Mouse (Mus musculus): ENCODE results near the gene Olfr1065.
"Not testable (repeated sequence)": the region's sequence is repeated elsewhere in the genome, so short reads cannot be mapped to it uniquely, and the experiment has no call there.

Gene Olfr1065

DNA sequence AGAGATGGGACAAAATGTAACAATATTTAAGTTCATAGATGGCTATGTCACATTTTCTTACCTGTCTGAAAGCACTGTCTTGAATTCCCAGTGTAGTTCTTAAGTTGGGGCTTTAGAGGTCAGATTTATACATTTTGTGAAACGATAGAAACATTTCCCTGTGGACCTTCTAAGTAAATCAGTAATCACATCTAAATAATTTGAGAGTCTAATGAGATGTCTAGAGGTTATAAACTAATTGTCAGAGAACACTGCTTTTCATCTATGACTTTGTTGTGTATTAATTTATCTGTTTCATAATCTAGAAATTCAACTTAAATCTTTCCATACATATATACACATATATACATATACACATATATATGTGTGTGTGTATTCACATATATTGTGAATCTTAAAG is at the start of gene Olfr1065:
Olfr1065 (minus strand) TSS at position 101 of the 400 bp plus-strand sequence.
- not testable (repeated sequence) for DNase-seq (ENCODE audit: low read depth, low spot score)

DNA sequence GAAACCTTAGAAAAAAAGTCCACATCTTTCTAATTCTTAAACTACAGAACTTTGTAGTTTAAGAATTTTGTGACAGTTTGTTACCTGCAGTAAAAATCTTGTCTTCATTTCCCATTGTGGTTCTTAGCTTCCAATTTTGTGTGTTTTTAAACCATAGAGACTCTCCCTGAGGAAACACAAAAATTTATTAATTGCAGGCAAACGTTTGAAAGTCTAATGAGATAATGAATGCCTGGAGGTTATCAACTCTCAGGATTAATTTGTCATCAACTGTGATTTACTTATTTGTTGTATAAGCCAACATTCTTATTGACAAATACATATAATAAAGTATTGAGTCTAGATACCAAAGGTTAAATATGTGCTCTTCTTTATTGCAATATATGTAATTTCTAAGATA is 36.9 kb upstream of the Olfr1065 start, which contains the start of gene Olfr228:
Olfr228 (minus strand) TSS at position 101 of the 400 bp plus-strand sequence.
- no peak for DNase-seq (ENCODE audit: low read depth, low spot score)

- no peak for DNase-seq (ENCODE audit: low read depth, low spot score)
Observed at GRCm38 (mm10) chr2:86464442-86465109, 14.2 kb upstream of the Olfr1065 start.

GRCm38 (mm10) chr2:86460434-86460833 is 10.0 kb upstream of the Olfr1065 start:
- DNase-seq (ENCODE audit: low read depth, low spot score), result no peak

DNA sequence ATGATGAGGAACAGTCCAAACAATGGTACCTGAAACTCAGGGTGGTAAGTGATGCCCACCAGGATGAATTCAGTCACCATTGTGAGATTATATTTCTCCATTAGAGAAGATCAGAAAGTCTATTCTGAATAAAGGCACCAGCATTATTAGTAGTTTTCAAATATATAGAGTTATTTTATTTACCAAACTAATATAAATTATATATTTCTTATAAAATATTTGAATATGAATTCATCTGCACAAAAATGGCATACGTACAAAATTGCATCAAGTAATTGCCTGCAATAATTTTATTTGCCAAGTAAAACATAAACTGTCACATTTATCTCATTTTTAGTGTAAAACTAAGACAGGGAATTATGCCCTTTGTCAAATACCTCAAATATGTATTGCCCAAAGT is 5.8 kb upstream of the Olfr1065 start, which contains the start of gene Olfr1066:
Olfr1066 (minus strand) TSS at position 101 of the 400 bp plus-strand sequence.
- DNase-seq (ENCODE audit: low read depth, low spot score), result no peak

DNA sequence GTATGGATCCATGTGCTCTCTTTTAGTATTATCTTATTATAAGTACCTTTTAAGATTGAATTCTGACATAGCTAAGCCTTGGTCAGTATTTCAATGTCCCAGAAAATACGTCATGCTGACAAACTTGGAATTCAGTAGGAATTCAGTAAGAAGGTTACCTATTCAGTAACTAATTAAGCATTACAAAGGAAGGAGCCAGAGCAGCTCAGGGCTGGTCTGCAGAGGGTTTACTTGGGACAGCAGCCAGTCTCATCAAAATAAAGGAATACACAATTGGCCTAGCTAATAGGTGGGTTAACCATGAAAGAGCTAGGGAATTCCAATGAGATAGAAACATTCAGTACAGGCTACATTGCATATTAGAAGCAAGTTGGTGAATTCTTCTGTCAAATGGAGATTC is 8.3 kb downstream of the Olfr1065 start:
- DNase-seq (ENCODE audit: low read depth, low spot score), result not testable (repeated sequence)

GRCm38 (mm10) chr2:86428511-86428910 is 21.9 kb downstream of the Olfr1065 start:
- DNase-seq (ENCODE audit: low read depth, low spot score), result not testable (repeated sequence)

DNA sequence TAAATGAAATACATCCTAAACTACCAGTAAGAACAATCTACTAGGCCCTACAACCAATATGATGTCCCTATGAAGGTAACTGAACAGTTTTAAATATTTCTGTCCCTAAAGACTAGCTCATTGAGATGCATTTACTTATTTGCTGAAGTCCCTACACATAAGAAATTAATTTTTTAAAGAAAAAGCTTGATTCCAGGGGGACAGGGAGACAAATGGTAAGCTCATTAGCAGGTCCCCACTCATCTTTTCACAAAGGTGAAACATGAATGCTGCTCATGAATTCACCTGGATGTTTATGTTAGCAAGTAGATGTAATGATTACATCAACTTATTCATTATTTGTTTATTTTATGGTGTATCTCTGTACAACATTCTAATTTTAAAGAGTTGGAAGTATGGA is 23.7 kb downstream of the Olfr1065 start, which contains the start of gene Olfr1062:
Olfr1062 (minus strand) TSS at position 101 of the 400 bp plus-strand sequence.
- not testable (repeated sequence) for DNase-seq (ENCODE audit: low read depth, low spot score)

- DNase-seq (ENCODE audit: low read depth, low spot score), result no peak
Observed at GRCm38 (mm10) chr2:86413950-86414349, 36.4 kb downstream of the Olfr1065 start, which contains the start of gene Olfr1061. Olfr1061 (minus strand) TSS chr2:86414050.

DNA sequence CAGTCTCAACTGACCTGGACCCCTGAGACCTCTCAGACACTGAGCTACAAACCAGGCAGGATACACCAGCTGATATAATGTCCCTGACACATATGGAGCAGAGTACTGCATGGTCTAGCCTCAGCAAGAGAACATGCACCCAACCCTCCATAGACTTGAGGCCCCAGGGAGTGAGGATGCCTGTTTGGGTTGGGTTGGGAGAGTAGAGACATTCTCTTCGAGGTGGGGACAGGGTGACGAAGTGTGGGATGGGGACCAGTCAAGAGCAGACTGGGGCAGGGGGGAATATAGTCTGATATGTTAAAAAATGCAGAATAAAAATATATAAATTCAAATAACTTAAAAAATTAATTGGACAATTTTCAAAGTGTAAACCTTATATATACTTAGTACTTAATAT is 55.3 kb downstream of the Olfr1065 start:
- no peak for DNase-seq (ENCODE audit: low read depth, low spot score)

Data from A20 (cell line).